Mouse (Mus musculus): Measurements from ENCODE around the gene Aunip.

- TF ChIP-seq CTCF (IDR thresholded peaks at IDR 0.05; ENCODE audit: low read depth) (no peak), EP300 (IDR thresholded peaks at IDR 0.05; ENCODE audit: low read depth) (no peak)
Measured at GRCm38 (mm10) chr4:134461252-134461651, 49.5 kb upstream of the Aunip start.
